Mouse (Mus musculus): Measurements from ENCODE around the gene Rab3c.

The Rab3c gene

DNA sequence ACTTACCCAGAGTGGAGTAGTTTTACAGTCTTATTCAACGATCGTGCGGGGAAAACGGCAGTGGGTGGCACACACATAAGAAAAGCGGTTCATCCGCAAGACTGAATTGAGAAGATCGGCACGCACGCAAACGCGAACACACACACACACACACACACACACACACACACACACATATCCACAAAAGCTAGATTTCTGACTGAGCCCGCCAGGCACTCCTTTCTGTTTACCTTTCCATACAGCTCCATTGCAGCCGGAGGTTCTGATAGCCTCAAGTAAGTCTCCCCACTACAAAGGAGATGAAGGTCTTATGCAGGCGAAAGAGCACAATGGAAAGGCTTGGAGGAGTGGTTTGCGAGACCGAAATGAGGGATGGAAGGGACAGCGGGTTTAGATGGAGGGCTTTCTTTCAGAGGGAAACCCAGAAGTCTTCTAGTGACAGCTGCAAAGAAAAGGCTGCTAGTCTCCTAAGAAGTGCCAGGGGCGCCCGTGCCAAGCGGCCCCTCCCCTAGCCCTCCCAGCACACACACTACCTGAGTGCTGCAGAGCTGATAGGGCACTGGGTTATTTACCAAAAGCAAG, at the start of gene Rab3c:
TSS of gene Rab3c (minus strand) at position 434 of the 582 bp plus-strand sequence.
- DNase-seq (ENCODE audit: low read depth, low spot score): no peak

DNA sequence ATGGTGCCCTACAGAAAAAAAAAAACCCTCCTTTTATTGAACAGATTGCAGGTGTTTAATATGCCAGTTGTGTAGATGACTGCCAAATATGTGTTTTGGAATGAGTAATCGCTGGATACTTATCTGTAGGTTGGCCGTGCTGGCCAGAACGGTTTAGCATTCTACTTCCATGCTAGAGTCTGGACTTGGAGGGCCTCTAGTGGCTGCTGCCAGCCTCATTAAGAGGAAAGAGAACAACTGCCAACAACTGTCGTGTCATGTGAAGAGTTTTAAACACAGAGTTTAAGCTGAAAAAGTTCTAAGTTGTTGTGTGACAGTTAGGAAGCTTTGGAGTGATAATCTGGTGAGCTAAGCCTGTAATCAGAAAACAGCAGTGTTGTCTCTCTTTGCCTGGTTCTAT, 38.0 kb upstream of the Rab3c start:
- no peak for DNase-seq (ENCODE audit: low read depth, low spot score)

DNA sequence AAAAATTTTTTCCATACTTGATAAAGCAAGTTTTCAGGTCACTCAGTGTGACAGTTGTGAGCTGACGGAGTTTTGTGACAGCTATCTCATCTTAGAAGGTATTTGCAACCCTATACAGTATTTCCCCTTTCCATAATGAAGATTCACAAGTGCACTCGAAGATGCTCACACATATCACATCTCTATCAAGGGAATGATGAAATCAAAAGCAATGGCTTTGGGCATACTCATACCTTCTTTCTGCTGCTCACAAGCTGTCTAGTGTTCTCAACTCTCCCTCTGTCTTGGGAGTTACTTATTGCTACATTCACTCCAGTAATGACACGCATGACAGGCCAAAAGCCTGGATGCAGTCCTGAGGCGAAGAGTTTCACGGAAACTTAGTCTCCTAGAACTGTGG, 26.4 kb upstream of the Rab3c start:
- no peak for DNase-seq (ENCODE audit: low read depth, low spot score)

DNA sequence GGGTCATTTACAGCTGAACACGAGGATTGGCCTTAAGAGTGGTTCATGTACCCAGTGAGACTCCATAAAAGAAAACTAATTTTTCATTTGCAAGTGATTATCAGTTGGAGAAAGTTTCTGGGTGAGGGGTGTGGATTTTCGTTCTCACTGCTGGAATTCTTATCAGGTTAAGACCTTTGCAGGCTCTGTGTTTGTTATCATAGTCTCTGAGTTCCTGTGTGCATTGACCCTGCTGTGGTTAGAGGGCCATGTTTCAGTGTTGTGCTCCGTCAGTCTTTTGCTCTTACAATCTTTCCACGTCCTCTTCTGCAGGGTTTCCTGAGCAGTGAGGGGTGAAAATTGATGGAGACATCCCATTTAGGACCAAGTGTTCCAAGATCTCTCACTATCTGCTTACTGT, 16.3 kb upstream of the Rab3c start:
- DNase-seq (ENCODE audit: low read depth, low spot score): no peak

DNA sequence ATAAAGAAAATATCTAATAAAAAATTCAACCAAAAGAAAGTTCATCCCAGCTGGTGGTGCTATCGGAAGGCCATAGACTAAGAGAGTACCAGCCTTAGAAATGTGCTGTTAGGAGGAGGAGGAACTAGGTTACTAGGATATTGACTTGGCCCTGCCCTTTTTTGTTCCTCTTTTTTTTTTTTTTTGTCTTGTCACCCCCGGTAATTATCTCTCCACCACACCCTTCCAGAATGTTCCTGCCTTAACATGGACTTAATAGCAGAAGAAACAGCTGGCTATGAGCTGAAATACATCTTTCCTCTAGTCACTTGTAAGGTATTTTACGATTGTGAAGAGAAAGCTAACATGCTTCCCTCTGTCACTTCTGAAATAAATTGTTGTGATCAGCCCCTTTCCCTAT, 7.7 kb upstream of the Rab3c start:
- no peak for DNase-seq (ENCODE audit: low read depth, low spot score)

DNA sequence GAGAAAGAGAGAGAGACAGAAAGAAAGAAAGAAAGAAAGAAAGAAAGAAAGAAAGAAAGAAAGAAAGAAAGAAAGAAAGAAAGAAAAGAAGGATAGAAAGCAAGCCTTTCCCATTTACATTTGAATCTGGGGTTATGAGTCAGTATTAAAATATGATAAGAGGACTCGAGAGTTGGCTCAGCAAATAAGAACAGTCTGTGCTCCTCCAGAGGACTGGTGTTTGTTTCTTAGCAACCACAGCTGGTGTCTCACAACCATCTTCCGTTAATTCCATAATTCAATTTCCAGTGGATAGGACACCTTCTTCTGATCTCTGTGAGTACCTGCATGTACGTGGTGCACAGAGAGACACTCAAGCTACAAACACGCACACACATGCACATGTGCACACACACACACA, 3.0 kb upstream of the Rab3c start:
- no peak for DNase-seq (ENCODE audit: low read depth, low spot score)

DNA sequence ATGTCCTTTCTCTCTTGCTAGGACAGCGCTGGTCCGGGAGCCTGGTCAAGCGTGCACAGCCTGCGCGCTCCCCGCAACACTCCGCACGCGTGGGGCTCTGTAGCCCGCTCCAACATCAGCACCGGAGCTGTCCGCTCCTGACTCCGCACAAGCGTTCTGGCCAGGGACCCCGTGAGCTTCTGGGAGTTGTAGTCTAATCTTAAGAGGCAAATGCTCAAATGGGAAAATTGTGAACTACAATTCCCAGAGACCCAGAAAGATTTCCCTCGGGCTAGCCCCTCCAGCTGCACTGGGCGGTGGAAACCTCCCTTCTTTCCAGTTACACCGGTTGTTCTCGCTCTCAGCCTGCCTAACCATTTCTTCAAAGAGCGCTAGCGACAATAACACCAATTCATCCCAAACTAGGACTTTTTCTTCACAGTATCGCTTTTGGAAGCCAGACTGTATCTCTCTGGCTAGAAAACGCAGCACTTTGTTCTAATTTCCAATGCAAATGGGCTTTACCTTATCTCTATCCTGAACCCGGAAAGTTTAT, 701 bp downstream of the Rab3c start:
- peak; percentile 91 for DNase-seq (ENCODE audit: low read depth, low spot score)

DNA sequence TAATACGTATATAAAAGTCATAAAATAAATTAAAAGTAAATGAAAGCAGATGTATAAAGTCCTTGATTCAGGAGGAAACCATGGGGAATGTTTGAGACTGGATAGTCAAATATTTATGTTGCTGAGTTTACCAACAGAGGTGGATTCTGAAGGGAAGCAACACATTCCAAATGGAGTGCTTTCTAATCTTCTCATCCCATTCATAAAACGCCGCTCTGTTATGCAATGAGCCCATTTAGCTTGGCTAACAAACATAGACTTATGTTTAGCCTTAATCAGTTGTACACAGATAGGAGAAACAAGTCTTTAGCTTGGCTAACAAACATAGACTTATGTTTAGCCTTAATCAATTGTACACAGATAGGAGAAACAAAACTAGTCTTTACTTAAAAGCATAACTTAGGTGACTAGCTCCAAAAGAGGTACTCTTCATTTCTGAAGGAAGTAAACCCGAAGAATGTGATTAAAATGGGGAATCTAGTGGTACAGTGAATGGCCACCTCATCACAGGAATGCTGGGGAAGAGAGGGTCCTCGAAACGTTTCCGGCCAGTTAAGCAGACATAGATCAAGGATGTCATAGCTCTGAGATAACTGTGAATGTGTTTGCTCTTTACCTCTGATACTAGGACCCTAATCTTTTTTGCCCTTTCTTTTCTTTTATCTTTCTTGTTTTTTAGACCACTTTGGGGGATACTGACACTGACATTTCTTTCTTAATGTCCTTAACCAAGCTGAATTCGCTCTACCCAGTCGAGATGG, 1.6 kb downstream of the Rab3c start:
- DNase-seq (ENCODE audit: low read depth, low spot score): no peak

DNA sequence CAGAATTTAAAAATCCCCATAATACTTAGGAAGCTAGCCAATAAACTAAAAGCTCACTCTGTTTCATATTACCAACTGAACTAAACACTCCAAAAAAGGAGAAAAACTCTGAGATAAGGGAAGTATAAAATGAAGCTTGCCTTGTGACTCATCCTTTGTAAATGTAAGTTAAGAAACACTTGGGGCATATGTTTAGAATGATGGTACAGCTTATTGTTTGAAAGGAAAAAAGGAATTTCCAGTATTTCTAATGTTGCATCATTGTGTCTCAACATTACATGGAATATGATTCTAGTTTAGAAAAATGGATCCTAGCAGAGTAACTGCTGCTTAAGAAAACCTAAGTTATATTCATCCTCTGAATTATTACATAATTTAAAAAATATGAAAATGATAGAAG, 3.1 kb downstream of the Rab3c start:
- no peak for DNase-seq (ENCODE audit: low read depth, low spot score)

DNA sequence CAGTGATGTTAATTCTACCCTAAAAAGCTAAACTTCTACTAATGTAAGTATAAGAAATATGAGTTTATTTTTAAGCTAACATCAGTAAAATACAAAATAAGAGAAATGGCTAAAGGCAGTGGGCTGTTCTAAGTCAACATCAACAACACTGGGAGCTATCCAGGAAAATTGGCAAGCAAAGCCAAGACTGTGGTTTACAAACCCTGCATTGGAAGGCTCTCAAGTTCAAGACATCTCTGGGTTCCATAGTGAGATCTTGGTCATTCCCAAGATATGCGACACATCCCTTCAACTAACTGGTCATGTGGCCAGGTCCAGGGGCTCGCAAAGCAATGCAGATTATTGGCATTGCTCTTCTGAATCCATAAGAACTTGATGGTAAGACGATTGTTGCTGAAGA, 5.3 kb downstream of the Rab3c start:
- no peak for DNase-seq (ENCODE audit: low read depth, low spot score)

DNA sequence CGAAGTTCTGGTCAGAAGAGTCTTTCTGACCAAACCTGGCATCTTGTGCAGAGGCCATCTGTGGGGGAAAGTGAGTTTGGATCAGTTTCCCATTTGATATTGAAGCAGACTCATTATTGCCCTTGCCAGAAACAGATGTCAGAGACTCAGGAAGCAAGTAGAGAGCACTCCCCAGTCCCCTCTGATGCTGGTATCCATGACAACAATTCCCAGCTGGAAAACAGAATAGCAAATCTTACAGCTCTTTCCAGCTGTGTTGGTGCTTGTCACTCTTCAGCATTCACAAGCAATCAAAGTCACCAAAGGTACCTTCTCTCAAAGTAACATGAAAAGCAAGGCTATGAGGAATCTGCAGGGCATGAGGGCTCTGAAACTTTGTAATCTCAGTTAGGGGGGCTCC, 20.1 kb downstream of the Rab3c start:
- no peak for DNase-seq (ENCODE audit: low read depth, low spot score)

DNA sequence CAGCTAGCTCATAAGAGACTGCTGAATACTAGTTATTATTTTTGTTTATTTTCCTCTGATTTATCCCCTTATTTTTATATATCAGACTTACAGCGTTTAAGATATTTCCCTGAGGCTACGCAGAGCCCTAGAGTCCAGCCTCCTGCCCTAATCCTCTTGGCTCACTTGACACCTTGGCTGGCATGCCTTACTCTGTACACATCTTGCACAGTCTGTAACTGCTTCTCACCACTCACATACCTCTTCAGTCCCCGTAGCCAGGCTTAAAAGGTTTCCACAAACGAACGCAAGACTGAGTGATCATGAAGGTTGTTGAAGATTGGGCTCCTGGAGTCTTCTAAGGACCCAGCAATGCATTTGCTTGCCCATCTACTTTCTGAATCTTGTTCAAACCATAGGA, 29.3 kb downstream of the Rab3c start:
- no peak for DNase-seq (ENCODE audit: low read depth, low spot score)

DNA sequence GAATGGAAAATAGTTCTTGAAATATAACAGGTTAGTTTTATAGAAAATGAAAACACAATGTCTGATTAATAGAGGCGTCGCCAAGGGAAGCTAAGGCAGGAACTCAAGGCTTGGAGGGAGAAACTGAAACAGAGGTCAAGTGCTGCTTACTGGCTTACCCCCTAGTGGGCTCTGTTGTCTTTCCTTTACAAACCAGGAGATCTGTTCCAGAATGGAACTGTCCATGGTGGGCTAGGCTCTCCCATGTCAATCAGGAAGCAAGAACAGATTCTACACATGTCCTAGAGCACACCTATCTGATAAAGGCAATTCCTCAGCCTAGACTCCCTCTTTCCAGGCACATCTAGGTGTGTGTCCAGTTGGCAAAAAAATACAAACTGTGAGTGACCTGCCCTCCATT, 32.3 kb downstream of the Rab3c start:
- DNase-seq (ENCODE audit: low read depth, low spot score): no peak

DNA sequence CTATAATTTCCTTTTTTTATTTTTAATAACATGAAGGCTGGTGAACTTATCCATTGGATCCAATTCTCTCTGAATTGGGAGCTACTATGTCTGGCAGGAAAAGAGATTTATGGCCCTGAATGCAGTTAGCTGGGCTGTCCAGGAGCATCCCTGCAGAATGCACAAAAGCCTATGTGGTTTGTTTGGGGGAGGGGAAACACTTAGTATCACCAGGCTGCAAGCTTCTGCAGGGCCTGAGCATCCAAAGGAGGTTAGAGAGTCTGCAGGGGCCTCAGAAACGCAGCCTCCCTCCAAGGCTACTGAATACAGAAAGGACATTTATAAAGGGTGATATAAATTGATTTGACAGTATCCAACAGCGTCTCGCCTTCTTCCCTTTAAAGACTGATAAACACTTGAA, 41.8 kb downstream of the Rab3c start:
- no peak for DNase-seq (ENCODE audit: low read depth, low spot score)

DNA sequence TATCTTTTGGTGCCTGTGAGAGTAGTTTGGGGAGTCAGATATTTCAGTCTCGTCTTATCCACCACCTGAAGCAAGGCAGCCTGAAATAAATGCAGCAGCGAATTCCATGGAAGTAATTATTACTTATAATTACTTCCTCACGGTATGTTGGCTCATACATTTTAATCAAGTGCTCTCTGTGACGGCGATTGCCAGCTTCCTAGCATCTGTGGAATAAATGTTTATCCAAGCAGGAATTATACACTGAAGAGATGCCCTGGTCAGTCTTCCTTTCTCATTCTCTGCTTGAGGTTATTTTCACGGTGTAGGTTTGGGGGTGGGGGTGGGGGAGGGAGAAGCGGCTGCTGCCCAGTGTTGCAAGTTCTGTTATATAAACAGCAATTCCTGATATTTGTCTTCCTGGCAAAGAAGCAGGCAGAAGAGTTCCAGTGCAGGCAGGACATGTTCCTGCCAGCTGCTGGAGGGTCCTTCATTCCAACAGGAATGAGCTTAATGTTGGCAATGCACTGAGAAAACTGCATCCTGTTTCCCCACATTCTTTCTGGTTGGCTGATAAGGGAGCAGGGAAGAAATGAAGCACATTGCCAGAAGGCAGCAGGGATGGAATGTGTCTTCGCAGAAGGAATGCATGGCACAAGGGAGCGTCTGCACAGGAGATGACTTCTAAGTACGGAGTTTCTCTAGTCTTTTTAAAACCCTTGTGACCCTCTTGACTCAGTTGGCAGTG, 43.4 kb downstream of the Rab3c start:
- no peak for DNase-seq (ENCODE audit: low read depth, low spot score)

DNA sequence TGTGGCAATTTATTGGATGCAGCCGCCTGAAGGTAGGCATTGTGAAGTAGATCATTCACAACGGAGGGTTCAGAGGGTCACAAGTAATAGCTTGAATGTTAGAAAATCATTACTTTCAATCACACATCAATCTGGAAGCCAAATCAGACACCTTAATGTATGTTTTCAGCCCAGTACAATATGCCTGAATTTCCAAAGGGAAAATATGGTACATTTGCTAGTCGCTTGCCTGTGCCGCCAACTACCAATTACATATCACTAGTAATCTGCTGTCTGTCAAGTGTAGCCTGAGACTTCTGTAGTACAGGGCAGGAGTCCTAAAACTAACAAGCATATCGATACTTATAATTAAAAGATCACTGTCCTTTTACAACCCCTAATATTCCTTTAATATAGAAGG, 47.4 kb downstream of the Rab3c start:
- no peak for DNase-seq (ENCODE audit: low read depth, low spot score)

DNA sequence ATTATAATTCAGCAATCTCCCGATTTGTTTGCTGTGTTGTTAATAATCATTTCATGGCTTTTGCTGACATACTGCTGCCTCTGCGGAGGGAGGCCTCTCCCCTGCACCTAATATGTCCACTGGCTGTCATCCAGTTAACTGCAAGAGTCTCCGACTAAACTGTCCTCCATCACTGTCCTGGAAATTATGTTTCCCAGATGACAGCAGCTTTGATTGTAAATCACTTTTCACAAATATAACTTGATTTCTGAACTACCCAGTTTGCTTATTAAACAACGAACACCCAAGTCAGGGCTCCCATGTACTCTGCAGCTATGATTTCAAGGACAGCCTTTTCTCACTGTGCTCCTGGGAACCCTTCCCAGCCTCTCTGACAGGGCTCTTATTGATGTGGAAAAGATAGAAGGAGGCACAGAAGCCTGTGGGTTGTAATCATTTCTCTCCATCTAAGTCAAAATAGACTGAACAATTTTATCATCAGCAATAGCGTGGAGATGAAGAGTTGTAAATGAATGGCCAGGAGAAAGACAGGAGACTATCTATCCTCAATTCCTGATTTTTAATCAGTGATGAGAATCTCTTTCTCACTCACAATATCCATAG, 49.6 kb downstream of the Rab3c start:
- no peak for DNase-seq (ENCODE audit: low read depth, low spot score)

DNA sequence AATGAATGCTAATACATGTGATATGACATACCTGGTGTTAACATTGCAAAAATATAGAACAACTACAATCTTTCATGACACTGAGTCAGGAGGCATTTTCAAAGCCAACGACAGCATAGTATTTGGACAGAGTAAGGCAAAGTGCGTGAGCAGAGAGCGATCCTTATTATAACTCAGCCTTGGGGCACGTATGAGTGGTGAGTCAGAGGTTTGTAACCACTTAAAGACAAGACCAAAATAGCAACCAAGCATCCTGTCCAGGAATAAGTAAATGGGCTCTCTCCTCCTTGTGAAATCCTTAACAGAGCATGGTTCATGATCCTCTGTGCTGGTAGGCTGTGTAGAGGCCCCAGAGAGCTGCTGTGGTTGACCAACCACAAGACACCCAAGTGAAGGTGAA, 50.8 kb downstream of the Rab3c start:
- DNase-seq (ENCODE audit: low read depth, low spot score): no peak

DNA sequence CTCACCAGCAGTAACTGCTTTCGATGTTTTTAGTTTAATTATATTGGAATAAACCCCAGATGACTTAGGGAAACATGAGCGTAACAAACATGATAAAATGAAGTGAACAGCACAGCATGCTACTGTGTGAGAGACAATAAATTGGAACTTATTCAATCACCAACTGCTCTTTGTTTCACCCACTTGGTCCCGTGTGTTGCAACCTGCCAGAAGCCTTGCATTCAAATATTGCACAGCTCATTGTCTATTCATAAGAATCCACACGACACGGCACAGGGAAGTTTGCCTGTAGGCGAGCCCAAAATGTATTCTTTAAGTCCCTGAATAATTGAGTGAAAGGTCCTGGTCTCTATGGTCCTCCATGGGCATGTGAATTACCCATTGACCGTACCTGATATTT, 61.6 kb downstream of the Rab3c start:
- no peak for DNase-seq (ENCODE audit: low read depth, low spot score)

DNA sequence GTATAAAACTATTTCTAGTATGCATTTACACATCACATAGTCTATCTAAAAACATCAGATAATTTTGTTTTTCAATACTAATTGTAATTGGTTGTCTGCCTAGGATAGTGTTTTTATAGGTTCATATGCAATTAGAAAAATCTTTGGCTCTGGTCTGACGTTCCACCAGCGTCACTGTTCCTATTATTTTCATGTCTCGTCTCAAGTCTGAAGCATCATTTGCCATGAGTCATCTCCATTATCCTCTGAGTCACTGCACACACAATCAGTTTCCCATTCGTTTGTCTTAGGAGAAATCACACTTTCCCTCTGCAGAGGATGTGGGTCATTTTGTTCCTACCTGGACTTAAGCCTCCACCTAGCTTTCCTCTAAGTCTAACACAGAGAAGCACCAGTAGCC, 62.3 kb downstream of the Rab3c start:
- no peak for DNase-seq (ENCODE audit: low read depth, low spot score)

DNA sequence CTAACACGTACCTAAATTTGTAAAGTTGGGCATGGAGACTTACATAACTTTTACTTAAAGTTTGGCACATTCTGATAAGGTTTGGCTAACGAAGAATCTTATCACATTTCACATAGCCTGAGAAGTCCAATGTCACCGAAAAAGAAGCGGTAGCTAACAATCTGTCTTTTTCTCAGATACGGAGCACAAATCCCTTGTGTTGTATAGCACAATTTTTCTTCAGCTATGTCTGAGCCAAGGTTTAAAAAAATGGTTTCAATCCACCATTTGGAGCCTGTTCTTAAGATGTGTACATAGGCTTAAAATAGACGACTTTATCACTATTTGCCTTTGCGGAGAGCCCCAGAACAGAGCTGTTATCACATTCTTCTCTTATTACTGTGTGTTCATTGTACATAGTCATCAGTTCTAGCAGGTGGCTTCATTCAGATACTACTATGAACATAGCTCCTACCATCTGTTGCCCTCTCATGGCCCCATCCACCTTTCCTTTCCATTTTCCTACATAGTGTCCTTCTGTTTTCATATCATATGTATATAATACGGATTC, 69.2 kb downstream of the Rab3c start:
- peak; percentile 36 for DNase-seq (ENCODE audit: low read depth, low spot score)

DNA sequence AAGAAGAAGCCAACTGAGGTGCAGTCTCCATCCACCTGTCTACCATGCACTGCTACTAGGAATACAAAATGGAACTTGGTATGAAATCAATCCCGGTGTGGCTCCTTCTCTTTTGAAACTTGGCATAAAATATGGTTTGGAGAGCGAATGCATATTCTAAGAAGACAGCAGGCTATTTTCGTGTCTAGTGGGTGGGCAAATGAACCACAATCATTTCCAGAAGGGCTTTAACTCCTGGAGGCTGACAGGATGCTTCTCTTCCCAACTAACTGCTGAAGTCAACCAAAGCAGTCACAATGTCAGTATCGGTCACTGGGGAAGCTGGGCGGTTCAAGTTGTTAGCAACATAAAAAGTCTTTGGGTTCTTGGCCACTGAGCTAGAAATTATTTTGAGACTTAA, 81.9 kb downstream of the Rab3c start:
- no peak for DNase-seq (ENCODE audit: low read depth, low spot score)

Measured in brain, embryonic 18.5 days (tissue).